Mouse (Mus musculus): ENCODE measurements around the gene Atf5.

GRCm38 (mm10) chr7:44853065-44853464 is 36.6 kb upstream of the Atf5 start:
- TF ChIP-seq EP300 (IDR thresholded peaks at IDR 0.05) (no peak), CTCF (IDR thresholded peaks at IDR 0.05) (no peak)
